In the genomic region with DNA sequence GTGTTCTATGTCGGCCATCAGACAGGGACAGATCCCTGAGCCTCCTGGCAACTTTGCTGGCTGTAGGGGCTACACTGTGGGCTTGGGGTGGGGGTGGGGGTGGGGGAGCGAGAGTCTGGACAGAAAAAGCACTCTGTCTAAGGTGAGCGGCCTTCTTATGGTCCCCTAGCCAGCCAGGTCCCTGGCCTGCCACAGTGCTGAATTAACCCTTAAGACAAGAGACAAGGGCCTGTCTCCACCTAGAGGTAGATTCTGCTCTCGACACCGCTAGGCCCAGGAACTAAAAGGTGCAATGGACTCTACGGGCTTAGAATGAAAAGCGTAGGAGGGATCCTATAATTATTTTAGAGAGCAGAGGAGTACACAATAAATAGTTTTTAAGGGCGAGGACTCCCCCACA, we compare ENCODE assay signal across 9 mouse cellular contexts. TPM values are rescaled to one million over a fixed set of nuclear protein-coding genes. Genes with fewer than 3 reads are reported as not detected.
DNase-seq lines count a peak whose midpoint lies in the region; ATAC-seq and TF ChIP-seq lines count a peak whose summit lies in the region.
"Had no signal": no experiment of that assay in that cellular context is flagged by ENCODE, and none has a peak within 500 bp of the region (broad histone marks: within the 10 kb centered on the region; RNA-seq: fewer than 3 reads in every experiment).

No protein-coding gene starts in this region.

- no peak overlapping the region for H3K9ac ChIP-seq in lung, embryonic 16.5 days (ENCODE audit: low read length)

- H3K27me3 ChIP-seq in forebrain, embryonic 10.5 days (ENCODE audit: poor library complexity, severe bottlenecking) = no peaks in the 10 kb centered on the region
- H3K27me3 ChIP-seq in kidney, adult 2 months (replicated peaks; ENCODE audit: control insufficient read depth, insufficient read depth, low read length) = no peaks in the 10 kb centered on the region
- no peaks in the 10 kb centered on the region for H3K27me3 ChIP-seq in lung, embryonic 16.5 days (ENCODE audit: control insufficient read depth, insufficient read depth, low read depth, low read length)
- H3K27me3 ChIP-seq in thymus, adult 2 months (ENCODE audit: control insufficient read depth, insufficient read depth, low read length) = no peaks in the 10 kb centered on the region
- H3K27me3 ChIP-seq: megakaryocyte, embryonic 14.5 days had no signal

- H3K27ac ChIP-seq in forebrain, embryonic 10.5 days = peak overlapping the region; percentile 73
- H3K27ac ChIP-seq in kidney, adult 2 months (ENCODE audit: insufficient read depth, low read depth, low read length) = no peak overlapping the region
- H3K27ac ChIP-seq in lung, embryonic 16.5 days (ENCODE audit: low read length) = no peak overlapping the region
- no peak overlapping the region for H3K27ac ChIP-seq in thymus, adult 2 months (ENCODE audit: control insufficient read depth, insufficient read depth, low read length)

- no peaks in the 10 kb centered on the region for H3K36me3 ChIP-seq in forebrain, embryonic 10.5 days (replicated peaks)
- H3K36me3 ChIP-seq in kidney, adult 2 months (ENCODE audit: control insufficient read depth, insufficient read depth, low read length) = no peaks in the 10 kb centered on the region
- no peaks in the 10 kb centered on the region for H3K36me3 ChIP-seq in lung, embryonic 16.5 days (ENCODE audit: control insufficient read depth, insufficient read depth, low read length)
- no peaks in the 10 kb centered on the region for H3K36me3 ChIP-seq in thymus, adult 2 months (ENCODE audit: control insufficient read depth, insufficient read depth, low read length)

- ATAC-seq in lung, embryonic 16.5 days (ENCODE audit: low read depth) = peak; percentile 80

- TF ChIP-seq POLR2A in kidney, adult 2 months (IDR thresholded peaks at IDR 0.05; ENCODE audit: low read depth, low read length) = no peak
- no peak for TF ChIP-seq POLR2A in thymus, adult 2 months (IDR thresholded peaks at IDR 0.05; ENCODE audit: control insufficient read depth, extremely low read depth, insufficient read depth, low read length, poor library complexity)

- TF ChIP-seq CTCF in kidney, adult 2 months (conservative IDR thresholded peaks at IDR 0.05; ENCODE audit: insufficient read depth, insufficient read length, low read depth, low read length) = peak; percentile 59; the same call in 1 of the 2 replicates
- TF ChIP-seq CTCF in thymus, adult 2 months (IDR thresholded peaks at IDR 0.05; ENCODE audit: borderline replicate concordance, control insufficient read depth, extremely low read depth, insufficient read depth, low read length, poor library complexity) = peak; percentile 29; the same call in 1 of the 2 replicates

- H3K9me3 ChIP-seq in forebrain, embryonic 10.5 days = no peaks in the 10 kb centered on the region
- H3K9me3 ChIP-seq in lung, embryonic 16.5 days (ENCODE audit: control insufficient read depth, low read length) = no peaks in the 10 kb centered on the region

- peak; percentile 42 to 56 for DNase-seq in cerebellum, postnatal 25 days
- DNase-seq in cerebellum, adult 11-12 months = no peak
- peak; percentile 74 for DNase-seq in ES-CJ7 (ENCODE audit: low read depth, low spot score)
- peak; percentile 55 for DNase-seq in forebrain, embryonic 10.5 days (ENCODE audit: extremely low spot score, low spot score)
- peak; percentile 47 for DNase-seq in kidney, adult 2 months
- DNase-seq in thymus, adult 2 months = peak; percentile 72
- DNase-seq in right cerebral cortex, postnatal 4 days = no peak

- H3K4me2 ChIP-seq in lung, embryonic 16.5 days (ENCODE audit: low read depth, low read length) = no peak overlapping the region

- no peak overlapping the region for H3K4me3 ChIP-seq in forebrain, embryonic 10.5 days
- H3K4me3 ChIP-seq in kidney, adult 2 months (ENCODE audit: insufficient read depth, low read depth, low read length) = no peak overlapping the region
- no peak overlapping the region for H3K4me3 ChIP-seq in lung, embryonic 16.5 days (ENCODE audit: low read length)
- no peak overlapping the region for H3K4me3 ChIP-seq in thymus, adult 2 months (ENCODE audit: control insufficient read depth, insufficient read depth, low read length)
- H3K4me3 ChIP-seq: megakaryocyte, embryonic 14.5 days had no signal

- 24% methylated on average over 8 of the region's 8 CpGs for WGBS in forebrain, embryonic 10.5 days
- WGBS in kidney, adult 2 months = 33% methylated on average over 8 of the region's 8 CpGs
- WGBS in lung, embryonic 16.5 days = 17% methylated on average over 8 of the region's 8 CpGs
- WGBS in thymus, adult 2 months = 42% methylated on average over 8 of the region's 8 CpGs

- H3K4me1 ChIP-seq in forebrain, embryonic 10.5 days = peaks cover 18% of the 10 kb centered on the region
- no peaks in the 10 kb centered on the region for H3K4me1 ChIP-seq in kidney, adult 2 months (ENCODE audit: control insufficient read depth, insufficient read depth, low read length)
- H3K4me1 ChIP-seq in lung, embryonic 16.5 days (replicated peaks; ENCODE audit: control insufficient read depth, insufficient read depth, low read length) = 0 out of 2 replicates have a peak, but pooled peaks cover 3% of the 10 kb centered on the region
- H3K4me1 ChIP-seq in thymus, adult 2 months (replicated peaks; ENCODE audit: control insufficient read depth, insufficient read depth, low read length) = peaks cover 17% of the 10 kb centered on the region

RNA-seq across cellular contexts. Expression of gene Rgcc, which starts 19.7 kb away (rescaled TPM):
- polyA plus RNA-seq in forebrain, embryonic 10.5 days (2016; fragmentation: Nextera tagmentation; extraction: Ambion mirVana) = 52.1 and 60.1 TPM in 2 replicates
- 91.9 and 108 TPM in 2 replicates for polyA plus RNA-seq in kidney, adult 2 months (2012; rRNA removed)
- polyA plus RNA-seq in lung, embryonic 16.5 days (2015; fragmentation: Nextera tagmentation; extraction: Ambion mirVana) = 173 and 176 TPM in 2 replicates
- 880 and 889 TPM in 2 replicates for polyA plus RNA-seq in thymus, adult 2 months (2012; rRNA removed)

Comparison
In these comparisons a context has a peak if more than half of its experiments do, and no peak if none do; other contexts are left out.
1. DNase-seq: peak in cerebellum, postnatal 25 days (2 of 2), ES-CJ7 (single experiment), forebrain, embryonic 10.5 days (single experiment), kidney, adult 2 months (single experiment) and thymus, adult 2 months (single experiment); none in cerebellum, adult 11-12 months (single experiment) and right cerebral cortex, postnatal 4 days (single experiment).